Mouse (Mus musculus) hindbrain, embryonic 11.5 days (tissue): ENCODE results near the gene Trpv6. TPM values are rescaled to one million over a fixed set of nuclear protein-coding genes. Genes with fewer than 3 reads are reported as not detected.

ENCODE experiments used
- ATAC-seq: fragments of 200-750 bp; cut with Nextera tagmentation; 2 replicates; pipeline ENCODE4 v1.8.0; 2017; ENCODE audit warnings: mild to moderate bottlenecking, moderate TSS enrichment, moderate library complexity; ENCODE audit not compliant: low FRiP score
- DNase-seq: peaks from one replicate; pipeline ENCODE4 v3.0.0-alpha.2; 2015; ENCODE audit warnings: low spot score
- H3K27ac ChIP-seq: fragments of 300-500 bp; sonication (generic); 2 replicates; pipeline ENCODE4 v1.5.1; 2014; ENCODE audit warnings: mild to moderate bottlenecking, low read depth, low read length
- H3K27me3 ChIP-seq: fragments of 300-500 bp; sonication (generic); 2 replicates; pipeline ENCODE4 v1.6.1; 2014; ENCODE audit warnings: mild to moderate bottlenecking, low read length, moderate library complexity, mixed read lengths; ENCODE audit not compliant: control insufficient read depth, insufficient read depth
- H3K36me3 ChIP-seq: fragments of 300-500 bp; sonication (generic); 2 replicates; pipeline ENCODE4 v1.6.1; 2014; ENCODE audit warnings: mild to moderate bottlenecking, low read length, moderate library complexity, mixed read lengths; ENCODE audit not compliant: control insufficient read depth, insufficient read depth
- H3K4me1 ChIP-seq: fragments of 300-500 bp; sonication (generic); replicated peaks from 2 replicates; pipeline ENCODE4 v1.6.1; 2014; ENCODE audit warnings: low read length, mixed read lengths; ENCODE audit not compliant: control insufficient read depth, insufficient read depth
- H3K4me2 ChIP-seq: fragments of 300-500 bp; sonication (generic); replicated peaks from 2 replicates; pipeline ENCODE4 v1.6.1; 2014; ENCODE audit warnings: mild to moderate bottlenecking, low read depth, low read length
- H3K4me3 ChIP-seq: fragments of 300-500 bp; sonication (generic); 2 replicates; pipeline ENCODE4 v1.5.1; 2014; ENCODE audit warnings: low read depth, low read length
- H3K9ac ChIP-seq: fragments of 300-500 bp; sonication (generic); 2 replicates; pipeline ENCODE4 v1.6.1; 2014; ENCODE audit warnings: low read depth, low read length
- H3K9me3 ChIP-seq: fragments of 300-500 bp; sonication (generic); 2 replicates; pipeline ENCODE4 v1.6.1; 2016; ENCODE audit warnings: low read length; ENCODE audit not compliant: control insufficient read depth
- WGBS: fragments of 180-500 bp; shearing (Covaris S2); extraction: QIAGEN DNeasy Blood & Tissue Kit; methylation state at CpG from one replicate; pipeline ENCODE4 v1.1.7; 2014; 5-methylcytosine and 5-hydroxymethylcytosine counted together
- polyA plus RNA-seq: library from polyadenylated mRNA; unstranded; fragments of >200 nt; fragmentation: Nextera tagmentation; extraction: Ambion mirVana; gene quantifications from 2 replicates; pipeline ENCODE4 v1.2.1, GENCODE M21; 2014

The Trpv6 gene
- polyA plus RNA-seq, 1 experiment from 2014 or later: 0.34 TPM

GRCm38 (mm10) chr6:41606214-41606613 lies 30.0 kb downstream of the Trpv6 start:
- peak overlapping the region; percentile 71 for H3K9ac ChIP-seq
- 2% methylated on average over 4 of the region's 4 CpGs for WGBS
- H3K36me3 ChIP-seq: no peaks in the 10 kb centered on the region
- H3K4me1 ChIP-seq: no peaks in the 10 kb centered on the region
- no peak overlapping the region for H3K27ac ChIP-seq
- H3K4me2 ChIP-seq: peak overlapping the region; percentile 90
- peak overlapping the region; percentile 63 for H3K4me3 ChIP-seq
- DNase-seq: peak; percentile 9
- no peaks in the 10 kb centered on the region for H3K27me3 ChIP-seq
- no peak for ATAC-seq
- H3K9me3 ChIP-seq: no peaks in the 10 kb centered on the region

- Histone ChIP-seq H3K9me3 (no peaks in the 10 kb centered on the region), H3K27ac (peak overlapping the region; percentile 84; the same call in 1 of the 2 replicates), H3K36me3 (no peaks in the 10 kb centered on the region), H3K4me2 (peak overlapping the region; percentile 90), H3K27me3 (no peaks in the 10 kb centered on the region), H3K9ac (peak overlapping the region; percentile 71), H3K4me3 (peak overlapping the region; percentile 63), H3K4me1 (no peaks in the 10 kb centered on the region)
- ATAC-seq: peak; percentile 60
- WGBS: 0% methylated on average over 7 of the region's 7 CpGs
- DNase-seq: no peak
Observed at GRCm38 (mm10) chr6:41605794-41606104, 30.5 kb downstream of the Trpv6 start.

GRCm38 (mm10) chr6:41605061-41605793 lies 31.0 kb downstream of the Trpv6 start, which contains the start of gene Ephb6:
Gene Ephb6 (plus strand): TSS chr6:41605482.
- no peaks in the 10 kb centered on the region for H3K36me3 ChIP-seq
- H3K4me3 ChIP-seq: peak within 1 kb of the TSS; percentile 63
- under 1% methylated on average over 51 of the region's 68 CpGs for WGBS
- no peaks in the 10 kb centered on the region for H3K27me3 ChIP-seq
- peak within 1 kb of the TSS; percentile 84 for H3K27ac ChIP-seq
- ATAC-seq (peak; percentile 96), DNase-seq (peak; percentile 89)
- H3K4me1 ChIP-seq: no peaks in the 10 kb centered on the region
- H3K9ac ChIP-seq: peak within 1 kb of the TSS; percentile 71
- H3K9me3 ChIP-seq: no peaks in the 10 kb centered on the region
- peak within 1 kb of the TSS; percentile 90 for H3K4me2 ChIP-seq

- Histone ChIP-seq H3K9ac (peak overlapping the region; percentile 71), H3K4me3 (peak overlapping the region; percentile 63), H3K4me1 (no peaks in the 10 kb centered on the region), H3K9me3 (no peaks in the 10 kb centered on the region), H3K36me3 (no peaks in the 10 kb centered on the region), H3K27ac (peak overlapping the region; percentile 84), H3K27me3 (no peaks in the 10 kb centered on the region), H3K4me2 (peak overlapping the region; percentile 90)
- DNase-seq: peak; percentile 83
- peak; percentile 77 for ATAC-seq
- 1% methylated on average over 22 of the region's 23 CpGs for WGBS
Observed at GRCm38 (mm10) chr6:41604401-41605050, 31.7 kb downstream of the Trpv6 start.

DNA sequence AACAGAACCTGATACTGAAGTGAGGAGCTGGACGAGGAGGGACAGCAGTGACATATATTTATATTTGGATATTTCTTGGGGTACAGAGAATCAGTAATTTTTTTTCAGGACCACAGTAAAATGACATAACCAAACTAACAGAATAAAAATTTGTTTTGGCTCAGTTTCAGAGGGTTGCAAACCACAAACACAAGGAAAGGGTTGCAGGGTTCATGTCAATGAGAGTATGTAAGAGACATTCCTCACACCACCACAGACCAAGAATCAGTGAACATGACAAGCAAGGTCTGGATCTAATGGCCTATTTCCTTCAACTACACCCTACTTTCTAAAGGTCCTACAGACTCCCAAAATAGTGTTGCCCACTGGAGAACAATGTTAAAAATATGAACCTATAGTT lies 54.0 kb downstream of the Trpv6 start:
- no peaks in the 10 kb centered on the region for H3K4me1 ChIP-seq
- H3K27me3 ChIP-seq: no peaks in the 10 kb centered on the region
- H3K9ac ChIP-seq: no peak overlapping the region
- H3K27ac ChIP-seq: no peak overlapping the region
- H3K36me3 ChIP-seq: no peaks in the 10 kb centered on the region
- H3K9me3 ChIP-seq: no peaks in the 10 kb centered on the region
- DNase-seq (no peak), ATAC-seq (no peak)
- H3K4me3 ChIP-seq: no peak overlapping the region
- no peak overlapping the region for H3K4me2 ChIP-seq
- 95% methylated on average over 1 of the region's 1 CpGs for WGBS

DNA sequence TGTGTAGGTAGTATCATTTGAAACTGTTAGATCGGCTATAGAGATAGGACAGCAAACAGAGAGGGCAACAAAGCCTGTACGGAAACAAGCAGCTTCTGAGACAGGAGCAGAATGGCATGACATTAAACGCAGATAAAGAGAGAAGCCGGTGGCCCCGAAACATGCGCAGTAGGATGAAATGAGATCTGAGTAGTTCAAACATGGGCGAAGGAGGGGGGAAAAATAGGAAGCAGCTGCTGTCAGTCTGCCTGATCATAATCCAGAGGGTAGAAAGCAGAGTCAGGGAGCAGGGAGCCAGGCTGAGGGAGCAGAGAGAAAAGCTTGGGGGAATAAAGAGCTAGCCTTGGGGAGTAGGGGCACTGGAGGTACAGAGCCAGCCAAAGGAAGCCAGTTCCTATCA lies 54.9 kb downstream of the Trpv6 start:
- Histone ChIP-seq H3K27ac (no peak overlapping the region), H3K9ac (no peak overlapping the region), H3K9me3 (no peaks in the 10 kb centered on the region), H3K27me3 (no peaks in the 10 kb centered on the region), H3K4me3 (no peak overlapping the region), H3K4me2 (no peak overlapping the region), H3K4me1 (no peaks in the 10 kb centered on the region), H3K36me3 (no peaks in the 10 kb centered on the region)
- WGBS: 67% methylated on average over 7 of the region's 7 CpGs
- DNase-seq (no peak), ATAC-seq (no peak)

DNA sequence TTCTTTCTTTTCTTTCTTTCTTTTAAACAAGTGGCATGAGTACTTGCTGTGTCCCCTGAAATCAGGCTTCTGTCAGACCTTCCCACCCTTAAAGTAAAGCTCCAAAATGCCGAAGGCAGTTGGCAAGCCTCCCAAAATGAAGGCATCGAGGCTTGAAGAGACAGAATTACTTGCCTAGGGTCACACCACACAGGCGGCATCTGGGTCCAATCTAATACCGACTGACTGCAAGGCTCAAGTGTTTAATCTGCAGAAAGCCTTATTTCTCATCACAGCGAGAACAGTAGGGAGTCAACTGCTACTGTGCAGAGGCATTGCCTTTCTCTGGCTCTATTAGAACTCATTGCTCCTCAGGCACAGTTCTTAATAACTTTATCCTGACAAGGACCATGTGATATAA lies 58.9 kb downstream of the Trpv6 start:
- Histone ChIP-seq H3K9me3 (no peaks in the 10 kb centered on the region), H3K36me3 (no peaks in the 10 kb centered on the region), H3K27ac (no peak overlapping the region), H3K4me1 (no peaks in the 10 kb centered on the region), H3K9ac (no peak overlapping the region), H3K4me3 (no peak overlapping the region), H3K4me2 (no peak overlapping the region), H3K27me3 (no peaks in the 10 kb centered on the region)
- no peak for ATAC-seq
- no peak for DNase-seq
- 71% methylated on average over 5 of the region's 5 CpGs for WGBS

DNA sequence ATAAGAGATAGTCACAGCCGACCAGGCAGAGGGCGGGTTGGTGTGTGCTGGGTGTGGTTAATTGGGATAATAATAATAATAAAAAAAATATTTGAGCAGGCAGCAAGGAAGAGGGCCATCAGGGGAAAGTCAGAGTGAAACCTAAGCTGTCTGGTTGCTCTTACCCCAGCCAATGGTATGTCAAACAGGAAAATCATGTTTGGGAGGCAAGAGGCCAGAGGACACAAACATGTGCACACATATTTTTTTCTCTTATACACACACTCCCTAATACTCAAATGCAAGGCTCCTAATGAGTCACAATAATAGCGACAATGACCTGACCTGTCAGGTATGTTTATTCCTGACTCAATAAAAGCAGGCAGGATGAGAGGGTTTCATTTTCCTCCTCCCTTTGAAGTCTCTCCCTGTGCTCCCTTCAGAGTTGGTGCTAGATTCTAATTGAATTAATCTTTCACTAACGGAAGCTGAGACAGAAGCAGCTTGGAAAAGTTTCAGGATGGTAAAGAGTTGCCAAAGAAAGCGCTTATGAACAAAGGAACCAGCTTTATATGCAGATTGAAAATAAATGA lies 59.6 kb downstream of the Trpv6 start:
- no peak overlapping the region for H3K9ac ChIP-seq
- DNase-seq (no peak), ATAC-seq (no peak)
- H3K36me3 ChIP-seq: no peaks in the 10 kb centered on the region
- no peaks in the 10 kb centered on the region for H3K9me3 ChIP-seq
- no peaks in the 10 kb centered on the region for H3K4me1 ChIP-seq
- no peak overlapping the region for H3K27ac ChIP-seq
- 67% methylated on average over 5 of the region's 5 CpGs for WGBS
- no peaks in the 10 kb centered on the region for H3K27me3 ChIP-seq
- no peak overlapping the region for H3K4me2 ChIP-seq
- no peak overlapping the region for H3K4me3 ChIP-seq
